Mouse (Mus musculus) midbrain, embryonic 16.5 days (tissue): ENCODE measurements at regions not wholly inside any gene's neighbourhood (a gene's known extent, or its start where the extent isn't known, plus 50 kb on each side); places are given as distances from the start of the nearest gene placed in this dataset.

Experiments
- ATAC-seq: fragments of 200-750 bp; cut with Nextera tagmentation; 2 replicates; pipeline ENCODE4 v1.8.0; 2017; ENCODE audit warnings: moderate TSS enrichment
- H3K27ac ChIP-seq: fragments of 300-500 bp; sonication (generic); 2 replicates; pipeline ENCODE4 v1.5.1; 2014; ENCODE audit warnings: mild to moderate bottlenecking, low read length, mixed read lengths
- H3K27me3 ChIP-seq: fragments of 300-500 bp; sonication (generic); 2 replicates; pipeline ENCODE4 v1.6.1; 2014; ENCODE audit warnings: low read depth, low read length, mixed read lengths; ENCODE audit not compliant: control insufficient read depth, insufficient read depth
- H3K36me3 ChIP-seq: fragments of 300-500 bp; sonication (generic); 2 replicates; pipeline ENCODE4 v1.6.1; 2014; ENCODE audit warnings: mild to moderate bottlenecking, low read length, moderate library complexity, mixed read lengths; ENCODE audit not compliant: control insufficient read depth, insufficient read depth
- H3K4me1 ChIP-seq: fragments of 300-500 bp; sonication (generic); 2 replicates; pipeline ENCODE4 v1.6.1; 2014; ENCODE audit warnings: mild to moderate bottlenecking, low read length, mixed read lengths; ENCODE audit not compliant: control insufficient read depth, insufficient read depth
- H3K4me2 ChIP-seq: fragments of 300-500 bp; sonication (generic); 2 replicates; pipeline ENCODE4 v1.6.1; 2014; ENCODE audit warnings: mild to moderate bottlenecking, low read length, mixed read lengths
- H3K4me3 ChIP-seq: fragments of 300-500 bp; sonication (generic); 2 replicates; pipeline ENCODE4 v1.5.1; 2014; ENCODE audit warnings: low read depth, mild to moderate bottlenecking, low read length, moderate library complexity, mixed read lengths
- H3K9ac ChIP-seq: fragments of 300-500 bp; sonication (generic); 2 replicates; pipeline ENCODE4 v1.6.1; 2014; ENCODE audit warnings: low read depth, low read length, mixed read lengths
- H3K9me3 ChIP-seq: fragments of 300-500 bp; sonication (generic); replicated peaks from 2 replicates; pipeline ENCODE4 v1.6.1; 2014; ENCODE audit warnings: mild to moderate bottlenecking, low read length, mixed read lengths; ENCODE audit not compliant: control insufficient read depth, poor library complexity, severe bottlenecking
- WGBS: fragments of 180-500 bp; shearing (Covaris S2); extraction: QIAGEN DNeasy Blood & Tissue Kit; methylation state at CpG from one replicate; pipeline ENCODE4 v1.1.7; 2014; 5-methylcytosine and 5-hydroxymethylcytosine counted together

GRCm38 (mm10) chr12:54280001-54280400 lies 76.3 kb upstream of the Egln3 start:
- H3K27me3 ChIP-seq, result no peaks in the 10 kb centered on the region
- H3K36me3 ChIP-seq, result no peaks in the 10 kb centered on the region
- H3K4me3 ChIP-seq, result no peak overlapping the region
- no peak overlapping the region for H3K4me2 ChIP-seq
- 92% methylated on average over 3 of the region's 3 CpGs for WGBS
- H3K9ac ChIP-seq, result no peak overlapping the region
- no peak for ATAC-seq
- no peaks in the 10 kb centered on the region for H3K9me3 ChIP-seq
- no peaks in the 10 kb centered on the region for H3K4me1 ChIP-seq
- no peak overlapping the region for H3K27ac ChIP-seq

- no peaks in the 10 kb centered on the region for H3K4me1 ChIP-seq
- H3K36me3 ChIP-seq, result no peaks in the 10 kb centered on the region
- no peaks in the 10 kb centered on the region for H3K27me3 ChIP-seq
- H3K4me2 ChIP-seq, result no peak overlapping the region
- H3K9ac ChIP-seq, result no peak overlapping the region
- H3K4me3 ChIP-seq, result no peak overlapping the region
- WGBS, result 73% methylated on average over 7 of the region's 7 CpGs
- no peaks in the 10 kb centered on the region for H3K9me3 ChIP-seq
- ATAC-seq, result no peak
- no peak overlapping the region for H3K27ac ChIP-seq
These were observed 73.4 kb upstream of the Egln3 start for GRCm38 (mm10) chr12:54276978-54277537.

- no peak overlapping the region for H3K9ac ChIP-seq
- no peak overlapping the region for H3K4me3 ChIP-seq
- no peaks in the 10 kb centered on the region for H3K9me3 ChIP-seq
- no peaks in the 10 kb centered on the region for H3K27me3 ChIP-seq
- H3K4me2 ChIP-seq, result no peak overlapping the region
- WGBS, result 88% methylated on average over 4 of the region's 4 CpGs
- H3K27ac ChIP-seq, result no peak overlapping the region
- no peaks in the 10 kb centered on the region for H3K36me3 ChIP-seq
- no peak for ATAC-seq
- no peaks in the 10 kb centered on the region for H3K4me1 ChIP-seq
These were observed 69.8 kb upstream of the Egln3 start for GRCm38 (mm10) chr12:54273506-54273905.

- ATAC-seq, result no peak
- Histone ChIP-seq H3K4me2 (no peak overlapping the region), H3K9me3 (no peaks in the 10 kb centered on the region), H3K27me3 (no peaks in the 10 kb centered on the region), H3K36me3 (no peaks in the 10 kb centered on the region), H3K9ac (no peak overlapping the region), H3K4me3 (no peak overlapping the region), H3K4me1 (no peaks in the 10 kb centered on the region), H3K27ac (no peak overlapping the region)
- 79% methylated on average over 6 of the region's 6 CpGs for WGBS
These were observed 69.0 kb upstream of the Egln3 start for GRCm38 (mm10) chr12:54272696-54273095.

- H3K4me2 ChIP-seq, result no peak overlapping the region
- WGBS, result 55% methylated on average over 2 of the region's 2 CpGs
These were observed 68.6 kb upstream of the Egln3 start for GRCm38 (mm10) chr12:54272226-54272625.

GRCm38 (mm10) chr12:54265852-54266251 lies 62.2 kb upstream of the Egln3 start:
- WGBS, result 96% methylated on average over 3 of the region's 3 CpGs
- Histone ChIP-seq H3K4me1 (peaks cover 8% of the 10 kb centered on the region), H3K27ac (no peak overlapping the region), H3K36me3 (no peaks in the 10 kb centered on the region), H3K4me2 (no peak overlapping the region), H3K4me3 (no peak overlapping the region), H3K9ac (no peak overlapping the region), H3K27me3 (no peaks in the 10 kb centered on the region), H3K9me3 (no peaks in the 10 kb centered on the region)
- no peak for ATAC-seq

More at GRCm38 (mm10) chr12:54272226-54272625, 68.6 kb upstream of the Egln3 start:
- no peak for ATAC-seq
- Histone ChIP-seq H3K27ac (no peak overlapping the region), H3K4me1 (no peaks in the 10 kb centered on the region), H3K9ac (no peak overlapping the region), H3K4me3 (no peak overlapping the region), H3K27me3 (no peaks in the 10 kb centered on the region), H3K9me3 (no peaks in the 10 kb centered on the region), H3K36me3 (no peaks in the 10 kb centered on the region)

- Histone ChIP-seq H3K4me3 (no peak overlapping the region), H3K36me3 (no peaks in the 10 kb centered on the region), H3K27me3 (no peaks in the 10 kb centered on the region), H3K4me2 (no peak overlapping the region), H3K9me3 (no peaks in the 10 kb centered on the region), H3K4me1 (peaks cover 8% of the 10 kb centered on the region), H3K9ac (no peak overlapping the region), H3K27ac (no peak overlapping the region)
- 54% methylated on average over 14 of the region's 14 CpGs for WGBS
- ATAC-seq, result no peak; the same call in 1 of the 2 replicates
These were observed 61.5 kb upstream of the Egln3 start for GRCm38 (mm10) chr12:54264893-54265835.

GRCm38 (mm10) chr12:54264418-54264733 lies 60.7 kb upstream of the Egln3 start:
- ATAC-seq, result no peak
- peaks cover 8% of the 10 kb centered on the region for H3K4me1 ChIP-seq
- whole genome bisulfite sequencing, result 59% methylated on average over 4 of the region's 4 CpGs

GRCm38 (mm10) chr12:54263733-54264417 lies 60.2 kb upstream of the Egln3 start:
- no peak overlapping the region for H3K9ac ChIP-seq
- no peak overlapping the region for H3K27ac ChIP-seq
- no peak for ATAC-seq
- H3K27me3 ChIP-seq, result no peaks in the 10 kb centered on the region
- H3K9me3 ChIP-seq, result no peaks in the 10 kb centered on the region
- H3K4me3 ChIP-seq, result no peak overlapping the region
- no peak overlapping the region for H3K4me2 ChIP-seq
- H3K4me1 ChIP-seq, result peaks cover 8% of the 10 kb centered on the region
- 63% methylated on average over 13 of the region's 13 CpGs for WGBS
- no peaks in the 10 kb centered on the region for H3K36me3 ChIP-seq

More at GRCm38 (mm10) chr12:54264418-54264733, 60.7 kb upstream of the Egln3 start:
- Histone ChIP-seq H3K9me3 (no peaks in the 10 kb centered on the region), H3K4me3 (no peak overlapping the region), H3K4me2 (no peak overlapping the region), H3K36me3 (no peaks in the 10 kb centered on the region), H3K27ac (no peak overlapping the region), H3K9ac (no peak overlapping the region), H3K27me3 (no peaks in the 10 kb centered on the region)
